Mouse (Mus musculus): ENCODE measurements at regions not wholly inside any gene's neighbourhood (a gene's known extent, or its start where the extent isn't known, plus 50 kb on each side); places are given as distances from the start of the nearest gene placed in this dataset.

DNA sequence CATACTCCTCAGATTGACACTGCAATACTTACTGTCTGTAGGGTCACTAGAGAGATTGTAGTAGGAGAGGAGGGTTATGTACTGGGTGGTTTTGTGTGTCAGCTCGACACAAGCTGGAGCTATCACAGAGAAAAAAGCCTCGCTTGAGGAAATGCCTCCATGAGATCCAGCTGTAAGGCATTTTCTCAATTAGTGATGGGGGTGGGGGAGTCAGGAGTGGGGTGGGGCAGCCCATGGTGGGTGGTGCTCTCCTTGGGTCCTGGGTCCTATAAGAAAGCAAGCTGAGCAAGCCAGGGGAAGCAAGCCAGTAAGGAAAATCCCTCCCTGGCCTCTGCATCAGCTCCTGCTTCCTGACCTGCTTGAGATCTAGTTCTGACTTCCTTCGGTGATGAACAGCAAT is 449.5 kb upstream of the Arglu1 start (continued):
- no peak for TF ChIP-seq HCFC1 (IDR thresholded peaks at IDR 0.05; ENCODE audit: low read depth, low read length)

GRCm38 (mm10) chr8:9139059-9139620 is 448.8 kb upstream of the Arglu1 start:
- H3K9me3 ChIP-seq (replicated peaks; ENCODE audit: low read length), result peaks cover 69% of the 10 kb centered on the region
- H3K4me3 ChIP-seq (replicated peaks in 1 of 3; ENCODE audit: low read depth in 2 of 3, low read length in 2 of 3, poor library complexity in 1 of 3), result no peak overlapping the region
- H3K4me1 ChIP-seq (ENCODE audit: control insufficient read depth in 1 of 2, insufficient read depth in 2 of 2), result no peaks in the 10 kb centered on the region
- no peak overlapping the region for H3K27ac ChIP-seq (ENCODE audit: insufficient read depth, low read depth)
- dilution Hi-C loops (cut with MboI; ENCODE audit: extremely low pct_ligation_motif_present, extremely low pct_unique_long_range_greater_than_20kb, low sequenced_read_pairs), result no loop called here
- no peak overlapping the region for H3K9ac ChIP-seq (ENCODE audit: insufficient read depth, low read depth)
- DNase-seq (ENCODE audit: extremely low read depth), result no peak
- no peak for TF ChIP-seq JUN (IDR thresholded peaks at IDR 0.05; ENCODE audit: insufficient read depth, low read depth, low read length)
- TF ChIP-seq ZKSCAN1 (IDR thresholded peaks at IDR 0.05; ENCODE audit: borderline replicate concordance, low read depth, low read length), result no peak
- TF ChIP-seq TBP (conservative IDR thresholded peaks at IDR 0.05; ENCODE audit: low read depth, low read length), result no peak
- TF ChIP-seq USF2 (conservative IDR thresholded peaks at IDR 0.05; ENCODE audit: low read depth, low read length), result no peak
- TF ChIP-seq BHLHE40 (IDR thresholded peaks at IDR 0.05; ENCODE audit: low read depth, low read length), result no peak
- TF ChIP-seq MAZ (IDR thresholded peaks at IDR 0.05; ENCODE audit: low read depth, low read length), result no peak
- no peak for TF ChIP-seq HCFC1 (IDR thresholded peaks at IDR 0.05; ENCODE audit: low read depth, low read length)
- TF ChIP-seq E2F4 (IDR thresholded peaks at IDR 0.05; ENCODE audit: insufficient replicate concordance, low read depth, low read length), result no peak
- no peak for TF ChIP-seq IRF4 (IDR thresholded peaks at IDR 0.05; ENCODE audit: low read depth, low read length)
- no peak for TF ChIP-seq MXI1 (IDR thresholded peaks at IDR 0.05; ENCODE audit: low read depth, low read length)
- no peak for TF ChIP-seq SMC3 (IDR thresholded peaks at IDR 0.05; ENCODE audit: low read depth, low read length)
- TF ChIP-seq MYC (IDR thresholded peaks at IDR 0.05; ENCODE audit: low read depth, low read length), result no peak
- TF ChIP-seq ZMIZ1 (IDR thresholded peaks at IDR 0.05; ENCODE audit: low read depth, low read length), result no peak
- TF ChIP-seq UBTF (IDR thresholded peaks at IDR 0.05; ENCODE audit: low read depth, low read length), result no peak
- TF ChIP-seq TCF12 (IDR thresholded peaks at IDR 0.05; ENCODE audit: low read depth, low read length), result no peak
- no peak for TF ChIP-seq RCOR1 (conservative IDR thresholded peaks at IDR 0.05; ENCODE audit: low read depth, low read length)
- no peak for TF ChIP-seq ZNF384 (IDR thresholded peaks at IDR 0.05; ENCODE audit: low read depth, low read length)
- no peaks in the 10 kb centered on the region for H3K27me3 ChIP-seq (replicated peaks)
- in situ Hi-C loops (cut with MboI; ENCODE audit: low pct_ligation_motif_present, low pct_unique_long_range_greater_than_20kb, low sequenced_read_pairs), result no loop called here
- H3K4me2 ChIP-seq (ENCODE audit: insufficient read depth, low read depth, poor library complexity, severe bottlenecking), result no peak overlapping the region
- H3K79me2 ChIP-seq (replicated peaks; ENCODE audit: control insufficient read depth, extremely low read depth, insufficient read depth, poor library complexity, severe bottlenecking), result no peaks in the 10 kb centered on the region
- H3K36me3 ChIP-seq (replicated peaks in 1 of 2; ENCODE audit: control insufficient read depth in 1 of 2, insufficient read depth in 1 of 2, low read length in 1 of 2), result no peaks in the 10 kb centered on the region

GRCm38 (mm10) chr8:9133758-9134157 is 443.4 kb upstream of the Arglu1 start:
- Histone ChIP-seq H3K27ac (ENCODE audit: insufficient read depth, low read depth) (no peak overlapping the region), H3K4me1 (ENCODE audit: control insufficient read depth in 1 of 2, insufficient read depth in 2 of 2) (no peaks in the 10 kb centered on the region), H3K4me3 (replicated peaks in 1 of 3; ENCODE audit: low read depth in 2 of 3, low read length in 2 of 3, poor library complexity in 1 of 3) (no peak overlapping the region), H3K9ac (ENCODE audit: insufficient read depth, low read depth) (no peak overlapping the region), H3K9me3 (replicated peaks; ENCODE audit: low read length) (peaks cover 52% of the 10 kb centered on the region), H3K36me3 (replicated peaks in 1 of 2; ENCODE audit: control insufficient read depth in 1 of 2, insufficient read depth in 1 of 2, low read length in 1 of 2) (no peaks in the 10 kb centered on the region), H3K79me2 (replicated peaks; ENCODE audit: control insufficient read depth, extremely low read depth, insufficient read depth, poor library complexity, severe bottlenecking) (no peaks in the 10 kb centered on the region), H3K27me3 (replicated peaks) (no peaks in the 10 kb centered on the region), H3K4me2 (ENCODE audit: insufficient read depth, low read depth, poor library complexity, severe bottlenecking) (no peak overlapping the region)
- TF ChIP-seq RAD21 (IDR thresholded peaks at IDR 0.05; ENCODE audit: low read depth, low read length) (no peak), ETS1 (conservative IDR thresholded peaks at IDR 0.05; ENCODE audit: low read depth, low read length) (no peak)
- DNase-seq (ENCODE audit: extremely low read depth), result no peak
- in situ Hi-C loops (cut with MboI; ENCODE audit: low pct_ligation_motif_present, low pct_unique_long_range_greater_than_20kb, low sequenced_read_pairs), result no loop called here
- dilution Hi-C loops (cut with MboI; ENCODE audit: extremely low pct_ligation_motif_present, extremely low pct_unique_long_range_greater_than_20kb, low sequenced_read_pairs), result no loop called here

Data from CH12.LX (cell line).